Mouse (Mus musculus): Measurements from ENCODE around the gene Igfals.

Igfals gene

GRCm38 (mm10) chr17:24865776-24866175 lies at the start of gene Igfals:
Gene Igfals (plus strand): TSS chr17:24865997.
- no peak for DNase-seq (ENCODE audit: low read depth, low spot score)

- DNase-seq (ENCODE audit: low read depth, low spot score), result no peak
Observed at GRCm38 (mm10) chr17:24817503-24817902, 48.3 kb upstream of the Igfals start.

DNA sequence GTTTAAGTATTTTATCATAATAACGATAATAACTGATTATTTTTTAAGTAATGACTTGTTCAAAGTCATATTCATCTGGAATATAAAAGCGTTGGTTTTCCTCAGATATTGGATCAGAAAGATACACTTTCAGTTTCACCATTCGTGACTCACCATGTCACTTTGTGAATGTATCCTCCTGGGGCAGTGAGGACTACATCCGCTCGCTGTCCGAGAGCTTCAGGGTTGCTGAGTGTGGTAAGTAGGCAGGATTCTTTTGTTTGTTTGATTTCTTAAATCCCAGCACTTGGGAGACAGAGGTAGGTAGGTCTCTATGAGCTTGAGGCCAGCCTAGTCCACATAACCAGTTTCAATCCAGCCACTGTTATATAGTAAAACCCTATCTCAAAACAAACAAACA lies 47.6 kb upstream of the Igfals start:
- DNase-seq (ENCODE audit: low read depth, low spot score), result no peak

DNA sequence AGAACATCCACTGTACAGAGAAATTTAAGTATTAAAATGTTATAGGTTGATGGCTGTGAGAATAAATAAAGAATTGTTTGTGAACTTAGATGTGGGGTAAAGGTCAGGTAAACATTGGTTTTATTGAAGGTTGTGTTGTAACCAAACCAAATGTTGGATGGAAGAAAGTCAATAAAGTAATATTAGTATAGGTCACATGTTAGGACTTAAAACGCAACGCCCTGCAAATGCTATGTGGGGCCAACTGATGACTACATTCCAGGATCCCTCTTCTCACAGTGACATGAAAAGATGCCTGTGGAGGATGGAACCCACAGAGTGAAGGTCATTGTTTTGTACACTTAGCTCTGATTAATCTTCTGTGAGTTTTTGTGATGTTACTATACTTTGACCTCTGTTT lies 46.3 kb upstream of the Igfals start:
- DNase-seq (ENCODE audit: low read depth, low spot score), result no peak

- no peak for DNase-seq (ENCODE audit: low read depth, low spot score)
Observed at GRCm38 (mm10) chr17:24821351-24822280, 44.2 kb upstream of the Igfals start.

DNA sequence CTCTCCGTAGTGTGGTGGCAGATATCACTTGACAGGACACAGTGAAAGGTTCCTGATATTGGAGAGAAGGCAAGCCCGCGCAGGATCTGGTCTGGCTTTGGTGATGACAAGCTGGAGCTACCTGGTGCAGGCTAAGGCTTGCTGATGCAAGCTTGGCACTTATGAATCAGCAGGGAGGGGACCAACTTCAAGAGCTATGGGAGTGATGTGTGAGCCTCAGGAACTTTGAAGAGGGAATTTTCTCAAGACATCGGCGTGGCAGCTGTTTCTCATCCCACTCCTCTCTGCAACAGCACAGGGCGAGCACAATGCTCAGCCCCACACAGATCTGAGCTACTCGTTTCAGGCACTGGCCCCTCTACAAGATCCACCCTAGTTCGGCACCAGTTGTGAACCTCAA lies 26.0 kb upstream of the Igfals start, which contains the start of gene Hagh:
Hagh (plus strand) TSS at position 302 of the 400 bp plus-strand sequence.
- no peak for DNase-seq (ENCODE audit: low read depth, low spot score)

- DNase-seq (ENCODE audit: low read depth, low spot score), result no peak
Observed at GRCm38 (mm10) chr17:24840341-24840740, 25.5 kb upstream of the Igfals start.

DNA sequence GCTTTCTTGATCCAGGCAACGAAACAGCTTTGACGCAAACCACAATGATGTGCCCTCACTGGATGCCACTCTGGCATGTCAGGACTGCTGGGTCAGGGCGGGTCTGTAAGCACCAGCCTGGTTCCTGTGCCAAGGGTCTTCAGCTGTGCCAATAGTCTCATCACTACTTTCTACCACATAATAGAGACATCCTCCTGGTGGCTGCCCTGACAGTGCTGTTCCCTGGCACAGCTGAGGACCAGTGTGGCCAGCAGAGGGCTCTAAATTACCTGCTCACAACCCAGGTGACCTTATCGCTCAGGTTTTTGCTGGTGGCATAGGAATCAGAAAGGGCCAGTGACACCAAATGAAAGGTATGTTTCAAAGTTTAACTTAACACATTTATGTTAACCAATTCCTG lies 24.7 kb upstream of the Igfals start:
- DNase-seq (ENCODE audit: low read depth, low spot score), result no peak

DNA sequence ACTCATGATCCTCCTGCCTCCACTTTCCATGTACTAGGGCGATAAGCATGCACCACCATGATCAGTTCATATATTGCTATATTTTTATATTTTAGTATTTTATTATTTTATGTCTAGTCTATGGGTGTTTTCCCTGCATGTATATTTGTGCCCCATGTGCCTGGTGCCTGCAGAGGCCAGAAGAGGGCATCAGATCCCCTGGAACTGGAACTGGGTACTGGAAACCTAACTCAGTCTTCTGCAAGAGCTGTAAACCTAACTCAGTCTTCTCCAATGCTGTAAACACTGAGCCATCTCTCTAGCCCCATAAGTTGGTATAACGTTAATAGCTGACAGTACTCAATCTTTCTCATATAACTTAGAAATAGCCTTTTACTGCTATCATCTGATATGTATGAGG lies 23.2 kb upstream of the Igfals start:
- no peak for DNase-seq (ENCODE audit: low read depth, low spot score)

GRCm38 (mm10) chr17:24844525-24844924 lies 21.3 kb upstream of the Igfals start:
- no peak for DNase-seq (ENCODE audit: low read depth, low spot score)

DNA sequence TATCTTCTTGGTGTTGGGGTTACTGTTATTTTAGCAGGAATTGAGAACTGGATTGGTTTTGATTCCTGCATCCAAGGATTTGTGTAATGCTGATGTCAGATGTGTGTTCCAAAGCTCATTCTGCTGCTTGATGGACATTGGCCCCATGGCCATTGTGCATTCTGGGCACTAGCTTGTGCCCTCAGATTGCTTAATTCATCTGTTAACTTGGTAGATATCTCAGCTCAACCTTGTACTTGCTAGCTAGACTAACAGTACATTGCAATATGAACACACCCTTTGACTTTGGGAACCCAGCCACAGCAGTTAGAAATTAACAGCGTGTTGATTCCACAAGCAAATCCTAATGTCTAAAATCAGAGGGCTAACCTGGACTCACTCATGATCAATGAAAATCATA lies 18.4 kb upstream of the Igfals start:
- DNase-seq (ENCODE audit: low read depth, low spot score), result no peak

GRCm38 (mm10) chr17:24848600-24849031 lies 17.2 kb upstream of the Igfals start:
- DNase-seq (ENCODE audit: low read depth, low spot score), result no peak

- DNase-seq (ENCODE audit: low read depth, low spot score), result no peak
Observed at GRCm38 (mm10) chr17:24849733-24850064, 16.1 kb upstream of the Igfals start.

DNA sequence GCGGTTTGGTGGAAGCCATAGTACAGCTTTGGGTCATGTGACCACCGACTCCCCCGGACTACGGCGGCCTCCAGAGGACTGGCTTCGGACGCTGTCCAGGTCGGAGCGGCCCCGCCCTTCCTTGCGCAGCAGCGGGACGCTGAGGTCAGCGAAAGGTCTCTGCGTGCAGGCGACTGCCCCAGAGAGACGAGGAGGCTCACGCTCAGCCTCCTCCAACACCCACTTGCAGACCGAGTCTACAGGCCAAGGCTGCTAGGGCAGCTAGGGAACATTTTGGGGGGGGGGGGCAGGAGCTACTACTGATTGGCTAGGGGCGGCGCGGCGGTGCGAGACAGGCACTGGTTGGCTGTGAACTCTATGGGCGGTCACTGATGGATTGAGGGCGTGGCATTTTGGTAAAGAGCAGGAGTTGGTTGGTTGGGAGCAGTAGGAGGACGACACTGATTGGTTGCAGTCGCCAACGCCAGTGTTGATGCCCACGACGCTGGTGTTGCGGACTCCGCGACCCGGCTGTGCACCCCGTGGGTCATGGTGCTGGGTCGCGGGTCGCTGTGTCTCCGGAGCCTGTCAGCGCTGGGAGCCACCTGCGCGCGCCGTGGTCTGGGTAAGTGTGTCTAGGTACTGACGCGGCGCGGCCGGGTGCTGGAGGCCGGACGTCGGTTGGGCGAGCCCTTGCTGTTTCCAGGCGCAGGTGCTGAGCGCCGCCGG lies 15.6 kb upstream of the Igfals start, which contains the start of gene Fahd1:
Fahd1 (minus strand) TSS at position 300 of the 708 bp plus-strand sequence.
- DNase-seq (ENCODE audit: low read depth, low spot score), result peak; percentile 92

DNA sequence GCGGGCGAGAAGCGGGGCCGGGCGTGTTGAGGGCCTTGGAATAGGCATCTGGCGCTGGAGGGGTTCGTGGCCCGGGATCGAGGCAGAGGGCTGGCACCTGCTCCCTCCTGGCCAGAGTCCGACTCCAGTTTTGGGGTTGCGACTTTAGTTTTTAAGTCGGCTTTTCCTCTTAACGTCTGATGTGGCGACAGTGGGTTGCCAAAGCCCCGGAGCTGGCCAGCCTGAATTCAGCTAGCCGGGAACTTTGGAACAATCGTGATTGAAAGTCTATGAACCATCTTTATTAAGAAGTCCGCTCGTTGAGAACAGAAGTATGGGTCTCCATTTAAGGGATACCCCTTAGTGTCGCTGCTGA lies 15.0 kb upstream of the Igfals start:
- no peak for DNase-seq (ENCODE audit: low read depth, low spot score)

DNA sequence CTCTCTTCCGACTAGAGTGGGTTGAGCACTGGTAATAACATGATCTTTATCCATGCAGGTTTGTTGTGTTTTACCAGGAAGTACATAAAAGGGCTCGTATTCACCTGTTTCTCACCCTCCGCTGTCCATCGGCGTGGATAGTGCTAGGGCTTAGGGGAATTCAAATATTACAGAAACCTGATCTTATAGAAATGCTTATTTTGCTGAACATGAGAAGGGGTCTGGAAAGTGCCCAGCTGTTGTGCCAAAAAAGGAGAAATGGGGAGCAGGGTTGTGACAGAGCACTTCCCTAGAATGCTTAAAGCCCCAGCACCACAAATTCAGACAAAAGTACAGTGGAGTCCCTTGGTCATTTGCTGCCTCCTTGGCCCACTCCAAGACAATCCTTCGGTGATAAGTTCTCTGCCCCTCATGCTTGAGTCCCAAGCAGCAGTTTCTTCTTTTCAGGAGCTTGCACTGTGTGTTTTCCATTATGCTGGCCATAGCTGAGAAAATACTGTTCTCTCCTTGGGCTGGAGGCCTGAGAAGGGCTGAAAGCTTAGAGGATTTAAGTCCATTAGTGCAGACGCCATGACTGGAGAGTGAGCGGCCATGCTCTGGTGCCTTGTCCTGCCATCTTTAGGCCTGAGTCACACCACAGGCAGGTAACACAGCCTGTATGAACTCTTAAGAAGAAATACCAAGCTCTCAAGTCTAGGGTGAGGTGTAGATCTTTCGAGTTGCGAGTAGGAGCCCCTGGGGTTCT lies 14.2 kb upstream of the Igfals start:
- DNase-seq (ENCODE audit: low read depth, low spot score), result no peak

GRCm38 (mm10) chr17:24855838-24856464 lies 9.8 kb upstream of the Igfals start:
- DNase-seq (ENCODE audit: low read depth, low spot score), result no peak

DNA sequence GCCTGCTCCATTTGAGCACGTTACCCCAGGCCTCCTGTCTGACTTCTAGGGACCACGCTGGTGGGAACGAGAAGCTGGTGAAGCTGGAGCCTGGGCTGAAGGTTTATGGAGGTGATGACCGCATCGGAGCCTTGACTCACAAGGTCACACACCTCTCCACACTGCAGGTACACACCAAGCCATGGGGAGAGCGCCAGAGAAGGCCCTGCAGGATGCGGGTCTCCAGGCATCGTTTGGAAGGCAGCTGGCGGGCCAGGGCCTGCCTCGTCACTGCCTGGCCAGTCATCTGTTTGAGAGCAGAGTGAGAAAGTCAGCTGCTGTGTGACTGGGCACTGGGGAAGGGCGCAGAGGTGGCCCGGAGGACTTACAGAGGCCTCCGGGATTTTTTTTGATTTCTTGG lies 9.2 kb upstream of the Igfals start:
- no peak for DNase-seq (ENCODE audit: low read depth, low spot score)

GRCm38 (mm10) chr17:24857831-24858470 lies 7.8 kb upstream of the Igfals start:
- no peak for DNase-seq (ENCODE audit: low read depth, low spot score)

DNA sequence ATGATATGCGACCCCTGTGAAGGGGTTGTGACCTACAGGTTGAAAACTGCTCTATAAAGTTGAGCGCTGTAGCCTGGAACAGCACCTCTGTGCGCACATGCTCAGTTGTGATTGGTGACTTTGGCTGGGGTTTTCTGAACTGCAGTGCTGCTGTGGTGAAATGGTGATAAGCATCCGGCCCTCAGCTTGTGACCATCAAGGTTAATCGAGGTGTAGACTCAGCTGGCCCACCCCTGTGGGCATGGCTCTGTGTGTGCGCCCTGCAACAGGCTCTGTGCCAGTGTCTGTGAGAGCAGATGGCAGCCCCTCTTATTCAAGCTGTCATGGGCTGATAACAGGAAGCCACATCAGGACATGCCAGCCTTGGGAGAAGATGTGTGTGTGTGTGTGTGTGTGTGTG lies 6.8 kb upstream of the Igfals start:
- DNase-seq (ENCODE audit: low read depth, low spot score), result no peak

DNA sequence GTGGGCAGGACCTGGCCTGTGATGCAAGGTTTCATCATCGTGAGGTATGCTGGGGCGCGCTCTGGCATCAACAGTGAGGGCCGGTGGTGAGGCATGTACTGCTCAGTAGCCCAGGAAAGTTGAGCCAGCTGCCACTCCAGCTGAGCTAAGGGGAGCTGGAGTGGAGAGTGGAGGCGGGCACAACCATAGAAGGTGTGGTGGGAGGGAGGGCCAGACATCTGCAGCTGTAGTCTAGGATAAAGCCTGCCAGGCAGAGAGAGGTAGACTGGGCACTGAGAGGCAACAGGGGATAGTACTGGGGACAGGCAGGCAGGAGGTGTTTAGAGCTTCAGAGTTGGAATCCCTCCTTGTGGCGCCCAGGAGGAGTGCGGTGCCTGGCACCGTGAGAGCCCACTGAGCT lies 5.7 kb upstream of the Igfals start:
- DNase-seq (ENCODE audit: low read depth, low spot score), result no peak
